Mouse (Mus musculus): Measurements from ENCODE around the gene Me3. TPM values are rescaled to one million over a fixed set of nuclear protein-coding genes. Genes with fewer than 3 reads are reported as not detected.

Me3 gene
- polyA plus RNA-seq, 1 experiment from 2014 or later, result 0.09 TPM

- DNase-seq (no peak), ATAC-seq (ENCODE audit: low read depth) (no peak)
- Histone ChIP-seq H3K4me3 (replicated peaks) (no peak overlapping the region), H3K27me3 (no peaks in the 10 kb centered on the region), H3K9me3 (replicated peaks) (no peaks in the 10 kb centered on the region), H3K4me2 (no peak overlapping the region), H3K4me1 (replicated peaks) (no peaks in the 10 kb centered on the region), H3K27ac (no peak overlapping the region), H3K9ac (no peak overlapping the region), H3K36me3 (no peaks in the 10 kb centered on the region)
- WGBS (ENCODE audit: insufficient replicate concordance), result 61% methylated on average over 3 of the region's 3 CpGs
These were observed 163.2 kb downstream of the Me3 start for GRCm38 (mm10) chr7:89795366-89795765.

GRCm38 (mm10) chr7:89796351-89796801 is 164.2 kb downstream of the Me3 start:
- no peaks in the 10 kb centered on the region for H3K9me3 ChIP-seq (replicated peaks)
- H3K4me2 ChIP-seq, result no peak overlapping the region
- no peak overlapping the region for H3K27ac ChIP-seq
- no peak for DNase-seq
- H3K36me3 ChIP-seq, result no peaks in the 10 kb centered on the region
- no peaks in the 10 kb centered on the region for H3K4me1 ChIP-seq (replicated peaks)
- H3K9ac ChIP-seq, result no peak overlapping the region
- H3K27me3 ChIP-seq, result no peaks in the 10 kb centered on the region
- 29% methylated on average over 6 of the region's 6 CpGs for WGBS (ENCODE audit: insufficient replicate concordance)
- H3K4me3 ChIP-seq (replicated peaks), result no peak overlapping the region
- ATAC-seq (ENCODE audit: low read depth), result no peak

- Histone ChIP-seq H3K27me3 (no peaks in the 10 kb centered on the region), H3K4me3 (replicated peaks) (no peak overlapping the region), H3K9ac (no peak overlapping the region), H3K9me3 (replicated peaks) (no peaks in the 10 kb centered on the region), H3K27ac (no peak overlapping the region), H3K4me2 (no peak overlapping the region), H3K36me3 (no peaks in the 10 kb centered on the region), H3K4me1 (replicated peaks) (no peaks in the 10 kb centered on the region)
- WGBS (ENCODE audit: insufficient replicate concordance), result 47% methylated on average over 8 of the region's 8 CpGs
- ATAC-seq (ENCODE audit: low read depth) (no peak), DNase-seq (no peak)
These were observed 166.3 kb downstream of the Me3 start for GRCm38 (mm10) chr7:89798358-89799020.

GRCm38 (mm10) chr7:89802447-89802846 is 170.3 kb downstream of the Me3 start:
- H3K4me2 ChIP-seq, result no peak overlapping the region
- no peak overlapping the region for H3K4me3 ChIP-seq (replicated peaks)
- no peaks in the 10 kb centered on the region for H3K27me3 ChIP-seq
- no peak for DNase-seq
- ATAC-seq (ENCODE audit: low read depth), result no peak
- H3K9ac ChIP-seq, result no peak overlapping the region
- 32% methylated on average over 3 of the region's 3 CpGs for WGBS (ENCODE audit: insufficient replicate concordance)
- no peaks in the 10 kb centered on the region for H3K36me3 ChIP-seq
- H3K4me1 ChIP-seq (replicated peaks), result no peaks in the 10 kb centered on the region
- no peak overlapping the region for H3K27ac ChIP-seq
- H3K9me3 ChIP-seq (replicated peaks), result no peaks in the 10 kb centered on the region

GRCm38 (mm10) chr7:89803966-89804365 is 171.8 kb downstream of the Me3 start:
- Histone ChIP-seq H3K4me2 (no peak overlapping the region), H3K27me3 (no peaks in the 10 kb centered on the region), H3K9ac (no peak overlapping the region), H3K27ac (no peak overlapping the region), H3K4me3 (replicated peaks) (no peak overlapping the region), H3K9me3 (replicated peaks) (no peaks in the 10 kb centered on the region), H3K36me3 (no peaks in the 10 kb centered on the region), H3K4me1 (replicated peaks) (no peaks in the 10 kb centered on the region)
- DNase-seq, result no peak
- WGBS (ENCODE audit: insufficient replicate concordance), result 55% methylated on average over 4 of the region's 4 CpGs
- no peak for ATAC-seq (ENCODE audit: low read depth)

- Histone ChIP-seq H3K4me1 (replicated peaks) (no peaks in the 10 kb centered on the region), H3K4me3 (replicated peaks) (no peak overlapping the region), H3K4me2 (no peak overlapping the region), H3K27me3 (no peaks in the 10 kb centered on the region), H3K9ac (no peak overlapping the region), H3K36me3 (no peaks in the 10 kb centered on the region), H3K27ac (no peak overlapping the region), H3K9me3 (replicated peaks) (no peaks in the 10 kb centered on the region)
- ATAC-seq (ENCODE audit: low read depth) (no peak), DNase-seq (no peak)
- WGBS (ENCODE audit: insufficient replicate concordance), result 28% methylated on average over 2 of the region's 2 CpGs
These were observed 177.2 kb downstream of the Me3 start for GRCm38 (mm10) chr7:89809400-89809799.

GRCm38 (mm10) chr7:89828436-89829065 is 196.4 kb downstream of the Me3 start:
- ATAC-seq (ENCODE audit: low read depth) (no peak), DNase-seq (no peak)
- H3K27me3 ChIP-seq, result no peaks in the 10 kb centered on the region
- no peaks in the 10 kb centered on the region for H3K9me3 ChIP-seq (replicated peaks)
- no peak overlapping the region for H3K4me3 ChIP-seq (replicated peaks)
- WGBS (ENCODE audit: insufficient replicate concordance), result 56% methylated on average over 4 of the region's 4 CpGs
- no peaks in the 10 kb centered on the region for H3K36me3 ChIP-seq
- no peaks in the 10 kb centered on the region for H3K4me1 ChIP-seq (replicated peaks)
- no peak overlapping the region for H3K27ac ChIP-seq
- no peak overlapping the region for H3K9ac ChIP-seq
- no peak overlapping the region for H3K4me2 ChIP-seq

GRCm38 (mm10) chr7:89829201-89829600 is 197.0 kb downstream of the Me3 start:
- no peak overlapping the region for H3K9ac ChIP-seq
- no peak overlapping the region for H3K27ac ChIP-seq
- H3K4me2 ChIP-seq, result no peak overlapping the region
- no peaks in the 10 kb centered on the region for H3K36me3 ChIP-seq
- H3K4me3 ChIP-seq (replicated peaks), result no peak overlapping the region
- DNase-seq (no peak), ATAC-seq (ENCODE audit: low read depth) (no peak)
- 47% methylated on average over 7 of the region's 7 CpGs for WGBS (ENCODE audit: insufficient replicate concordance)
- no peaks in the 10 kb centered on the region for H3K27me3 ChIP-seq
- H3K4me1 ChIP-seq (replicated peaks), result no peaks in the 10 kb centered on the region
- no peaks in the 10 kb centered on the region for H3K9me3 ChIP-seq (replicated peaks)

GRCm38 (mm10) chr7:89833521-89833920 is 201.3 kb downstream of the Me3 start:
- Histone ChIP-seq H3K9ac (no peak overlapping the region), H3K4me1 (replicated peaks) (no peaks in the 10 kb centered on the region), H3K4me2 (no peak overlapping the region), H3K27ac (no peak overlapping the region), H3K27me3 (no peaks in the 10 kb centered on the region), H3K4me3 (replicated peaks) (no peak overlapping the region), H3K9me3 (replicated peaks) (no peaks in the 10 kb centered on the region), H3K36me3 (no peaks in the 10 kb centered on the region)
- ATAC-seq (ENCODE audit: low read depth), result no peak
- 74% methylated on average over 8 of the region's 8 CpGs for WGBS (ENCODE audit: insufficient replicate concordance)
- no peak for DNase-seq

GRCm38 (mm10) chr7:89835566-89835965 is 203.4 kb downstream of the Me3 start:
- H3K4me1 ChIP-seq (replicated peaks), result no peaks in the 10 kb centered on the region
- H3K4me3 ChIP-seq (replicated peaks), result no peak overlapping the region
- H3K9me3 ChIP-seq (replicated peaks), result no peaks in the 10 kb centered on the region
- 53% methylated on average over 8 of the region's 8 CpGs for WGBS (ENCODE audit: insufficient replicate concordance)
- H3K27me3 ChIP-seq, result no peaks in the 10 kb centered on the region
- H3K4me2 ChIP-seq, result no peak overlapping the region
- no peaks in the 10 kb centered on the region for H3K36me3 ChIP-seq
- no peak overlapping the region for H3K9ac ChIP-seq
- DNase-seq (no peak), ATAC-seq (ENCODE audit: low read depth) (no peak)
- H3K27ac ChIP-seq, result no peak overlapping the region

GRCm38 (mm10) chr7:89836676-89837075 is 204.5 kb downstream of the Me3 start:
- Histone ChIP-seq H3K27me3 (no peaks in the 10 kb centered on the region), H3K4me2 (no peak overlapping the region), H3K36me3 (no peaks in the 10 kb centered on the region), H3K4me3 (replicated peaks) (no peak overlapping the region), H3K27ac (no peak overlapping the region), H3K9ac (no peak overlapping the region), H3K9me3 (replicated peaks) (no peaks in the 10 kb centered on the region), H3K4me1 (replicated peaks) (no peaks in the 10 kb centered on the region)
- WGBS (ENCODE audit: insufficient replicate concordance), result 78% methylated on average over 7 of the region's 7 CpGs
- DNase-seq, result no peak
- no peak for ATAC-seq (ENCODE audit: low read depth)

GRCm38 (mm10) chr7:89837841-89838240 is 205.6 kb downstream of the Me3 start:
- no peak overlapping the region for H3K4me2 ChIP-seq
- H3K4me3 ChIP-seq (replicated peaks), result no peak overlapping the region
- no peaks in the 10 kb centered on the region for H3K4me1 ChIP-seq (replicated peaks)
- no peaks in the 10 kb centered on the region for H3K36me3 ChIP-seq
- ATAC-seq (ENCODE audit: low read depth) (no peak), DNase-seq (no peak)
- no peaks in the 10 kb centered on the region for H3K9me3 ChIP-seq (replicated peaks)
- WGBS (ENCODE audit: insufficient replicate concordance), result 32% methylated on average over 4 of the region's 4 CpGs
- no peaks in the 10 kb centered on the region for H3K27me3 ChIP-seq
- no peak overlapping the region for H3K27ac ChIP-seq
- no peak overlapping the region for H3K9ac ChIP-seq
